Mouse (Mus musculus) spleen, adult 2 months (tissue): Measurements from ENCODE around the gene Pik3cg.

ENCODE experiments used
- CTCF ChIP-seq: fragments of 200-500 bp; IDR thresholded peaks from 2 replicates; pipeline ENCODE4 v1.5.1; 2011; ENCODE audit warnings: mild to moderate bottlenecking, inconsistent platforms; ENCODE audit not compliant: insufficient read depth, insufficient read length, insufficient replicate concordance; ENCODE audit errors: extremely low read depth
- POLR2A ChIP-seq: fragments of 200-500 bp; IDR thresholded peaks from 2 replicates; pipeline ENCODE4 v1.6.1; 2011; ENCODE audit warnings: low read depth, low read length, inconsistent platforms

DNA sequence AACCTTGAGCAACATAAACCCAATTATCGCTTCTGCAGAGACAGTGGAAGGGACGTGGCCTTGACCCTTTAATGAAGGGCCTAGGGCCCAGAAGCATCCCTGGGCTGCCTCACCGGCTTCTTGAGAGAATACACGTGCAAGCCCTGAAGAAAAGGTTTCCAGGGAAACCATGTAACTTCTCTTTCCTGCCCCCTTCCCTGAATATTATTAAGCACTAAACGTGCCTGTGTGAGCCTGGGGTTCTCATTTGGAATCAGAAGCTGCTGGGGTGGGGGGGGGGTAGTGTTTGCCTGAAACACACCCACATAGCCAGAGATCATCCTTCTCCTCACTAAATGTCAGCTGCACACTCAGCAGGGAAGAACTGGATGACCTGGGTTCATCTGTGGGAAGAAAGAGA, 49.7 kb downstream of the Pik3cg start:
- TF ChIP-seq POLR2A (no peak), CTCF (no peak)
